Mouse (Mus musculus): ENCODE data around the gene Elovl5.

Gene Elovl5

GRCm38 (mm10) chr9:77917074-77917621 lies at the start of gene Elovl5:
Gene Elovl5, plus strand, starts transcription at chr9:77917364.
- DNase-seq, result peak; percentile 97 to 98

DNA sequence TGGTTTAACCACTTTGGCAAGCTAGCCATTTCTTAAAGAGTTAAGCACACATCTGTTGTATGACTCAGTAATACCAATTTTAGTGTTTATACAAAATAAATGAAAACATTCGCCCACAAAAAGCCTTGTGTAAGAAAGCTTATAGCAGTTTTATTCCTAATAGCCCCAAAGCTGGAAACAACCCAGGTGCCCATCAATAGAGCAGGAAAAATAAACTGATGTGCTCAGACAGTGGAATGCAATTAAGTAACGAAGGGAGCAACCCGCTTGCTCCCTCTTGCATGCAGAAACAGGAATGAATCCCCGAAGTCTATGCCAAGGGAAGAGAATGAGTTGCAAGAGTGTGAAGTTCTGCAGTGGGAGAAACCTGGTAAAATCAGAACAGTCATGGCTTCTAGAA lies 25.7 kb upstream of the Elovl5 start:
- no peak for DNase-seq

DNA sequence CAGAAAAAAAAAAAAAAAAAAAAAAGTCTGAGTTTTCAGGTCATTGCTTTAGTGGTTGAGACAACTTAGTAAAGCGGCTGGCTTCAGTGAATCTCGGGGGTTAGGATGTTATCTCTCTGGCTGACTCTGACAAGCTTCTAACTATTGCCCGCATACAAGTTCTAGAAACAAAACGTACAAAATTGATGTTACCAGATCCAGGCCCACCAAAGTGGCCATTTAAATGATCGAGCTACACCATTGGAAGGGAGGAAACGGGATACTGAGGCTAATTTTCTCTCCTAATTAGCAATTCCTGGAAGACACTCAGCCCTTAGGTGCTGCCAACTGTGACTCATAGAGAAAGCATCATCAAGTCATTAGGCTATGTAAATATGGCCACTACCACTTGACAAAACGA lies 18.6 kb upstream of the Elovl5 start:
- no peak for DNase-seq

DNA sequence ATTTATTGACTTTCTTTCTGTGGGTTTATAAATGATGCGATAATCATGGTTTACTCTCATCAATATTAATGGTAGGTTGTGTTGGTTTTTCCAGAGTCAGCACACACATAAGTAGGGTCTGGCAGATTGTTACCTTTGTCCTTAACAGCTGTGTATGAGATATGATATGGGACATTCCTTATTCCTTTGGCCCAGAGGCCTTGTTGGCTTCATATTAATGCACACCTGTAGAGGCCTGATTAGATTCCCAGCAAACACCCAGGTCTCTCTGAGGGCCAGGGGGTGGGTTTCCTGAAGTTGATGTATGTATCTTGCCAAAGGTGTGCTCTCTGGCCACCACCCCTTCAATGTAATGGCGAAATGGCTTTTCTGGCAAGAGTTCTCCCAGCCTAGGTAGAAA lies 13.0 kb upstream of the Elovl5 start:
- no peak for DNase-seq

- DNase-seq, result no peak
These were observed 7.4 kb upstream of the Elovl5 start for GRCm38 (mm10) chr9:77909572-77910269.

- DNase-seq, result peak; percentile 95
These were observed 6.6 kb upstream of the Elovl5 start for GRCm38 (mm10) chr9:77910270-77911240.

DNA sequence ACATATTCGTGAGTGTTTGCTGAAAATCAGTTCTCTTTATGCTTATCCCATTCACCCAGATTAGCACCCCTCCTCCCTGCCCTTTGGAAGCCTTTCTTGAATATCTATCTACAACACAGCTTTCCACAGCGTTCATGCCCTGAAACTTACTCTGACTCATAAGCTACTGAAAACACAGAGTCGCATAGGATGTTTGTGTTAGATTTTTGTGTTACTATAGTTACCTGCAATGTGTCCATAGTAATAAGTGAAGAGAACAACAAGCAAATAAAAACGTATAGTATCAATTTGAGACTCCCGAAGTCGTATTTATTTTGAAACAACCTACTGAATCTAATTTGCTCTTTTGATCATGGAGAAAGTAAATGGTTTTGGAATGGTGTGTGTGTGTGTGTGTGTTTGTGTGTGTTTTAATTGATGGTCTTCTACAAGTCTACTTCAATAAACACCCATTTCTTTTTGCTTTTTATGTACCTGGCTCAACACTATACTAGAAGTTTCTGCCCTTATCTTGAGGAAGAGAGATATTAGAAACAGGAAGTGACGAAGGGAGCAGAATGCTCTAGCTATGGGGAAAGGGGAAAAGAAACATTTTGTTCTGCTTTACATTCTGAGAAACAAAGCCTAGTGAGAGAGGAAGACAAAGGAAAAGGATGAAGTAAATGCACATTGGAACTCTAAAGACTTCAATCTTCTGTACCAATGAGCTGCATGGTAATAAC lies 5.5 kb upstream of the Elovl5 start:
- no peak for DNase-seq

DNA sequence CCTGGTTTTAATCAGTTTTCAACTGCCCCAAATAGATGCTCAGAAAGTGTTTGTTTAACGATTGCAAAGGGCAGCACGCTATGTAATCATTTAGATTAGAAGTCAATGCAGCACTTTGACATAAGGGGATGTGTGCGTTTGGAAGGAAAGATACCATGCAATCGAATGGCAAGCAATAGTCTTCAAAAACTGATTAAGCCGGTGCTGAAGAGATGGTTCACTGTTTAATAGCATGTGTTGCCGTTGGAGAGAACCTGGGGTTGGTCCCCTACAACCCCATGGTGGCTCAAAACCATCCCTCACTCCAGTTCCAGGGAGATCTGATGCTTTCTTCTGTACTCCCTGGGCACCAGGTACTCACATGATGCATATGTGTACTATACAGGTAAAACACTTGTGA lies 4.9 kb upstream of the Elovl5 start:
- no peak for DNase-seq

DNA sequence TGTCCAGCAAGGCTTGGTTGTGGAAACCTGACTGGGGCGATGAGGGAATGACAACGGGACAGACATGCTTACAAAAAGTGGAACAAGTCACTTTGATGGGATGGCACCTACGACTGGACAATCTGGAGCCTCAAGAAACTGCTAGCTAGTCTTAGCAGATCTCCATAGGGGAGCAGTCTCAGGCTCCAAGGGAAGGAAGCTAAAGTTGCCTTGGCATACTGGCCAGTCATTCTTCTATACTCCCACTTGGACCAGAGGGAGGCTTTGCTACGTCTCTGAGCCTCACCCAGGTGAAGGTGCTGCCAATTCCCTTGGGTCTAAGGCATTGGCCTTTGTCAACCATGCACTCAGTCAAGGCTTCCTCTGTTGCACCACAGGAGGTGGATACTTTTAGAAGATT lies 2.5 kb upstream of the Elovl5 start:
- DNase-seq, result no peak

GRCm38 (mm10) chr9:77915791-77916190 lies 1.4 kb upstream of the Elovl5 start:
- DNase-seq, result no peak

- DNase-seq, result no peak
These were observed 513 bp downstream of the Elovl5 start for GRCm38 (mm10) chr9:77917622-77918131.

GRCm38 (mm10) chr9:77918211-77918610 lies 1.0 kb downstream of the Elovl5 start:
- no peak for DNase-seq

GRCm38 (mm10) chr9:77918961-77919670 lies 2.0 kb downstream of the Elovl5 start:
- no peak for DNase-seq

DNA sequence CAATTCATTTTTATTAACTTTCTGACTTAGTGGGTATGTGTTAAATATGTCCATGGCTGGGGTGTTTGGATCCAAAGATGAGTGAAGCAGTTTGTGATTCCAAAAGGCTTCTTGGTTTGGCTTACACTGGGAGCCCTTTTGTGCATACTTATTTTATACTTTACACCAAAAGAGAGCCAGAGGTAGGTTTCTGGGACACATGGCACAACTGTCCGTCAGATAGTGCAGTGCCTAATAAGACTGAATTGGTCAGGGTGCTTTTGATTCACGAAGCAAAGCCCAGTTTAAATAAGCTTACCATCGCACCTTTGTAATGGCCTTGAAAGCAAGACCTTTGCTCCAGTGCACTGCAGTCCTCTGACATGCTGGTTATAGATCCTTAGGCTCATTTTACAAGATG lies 3.3 kb downstream of the Elovl5 start:
- DNase-seq, result no peak

DNA sequence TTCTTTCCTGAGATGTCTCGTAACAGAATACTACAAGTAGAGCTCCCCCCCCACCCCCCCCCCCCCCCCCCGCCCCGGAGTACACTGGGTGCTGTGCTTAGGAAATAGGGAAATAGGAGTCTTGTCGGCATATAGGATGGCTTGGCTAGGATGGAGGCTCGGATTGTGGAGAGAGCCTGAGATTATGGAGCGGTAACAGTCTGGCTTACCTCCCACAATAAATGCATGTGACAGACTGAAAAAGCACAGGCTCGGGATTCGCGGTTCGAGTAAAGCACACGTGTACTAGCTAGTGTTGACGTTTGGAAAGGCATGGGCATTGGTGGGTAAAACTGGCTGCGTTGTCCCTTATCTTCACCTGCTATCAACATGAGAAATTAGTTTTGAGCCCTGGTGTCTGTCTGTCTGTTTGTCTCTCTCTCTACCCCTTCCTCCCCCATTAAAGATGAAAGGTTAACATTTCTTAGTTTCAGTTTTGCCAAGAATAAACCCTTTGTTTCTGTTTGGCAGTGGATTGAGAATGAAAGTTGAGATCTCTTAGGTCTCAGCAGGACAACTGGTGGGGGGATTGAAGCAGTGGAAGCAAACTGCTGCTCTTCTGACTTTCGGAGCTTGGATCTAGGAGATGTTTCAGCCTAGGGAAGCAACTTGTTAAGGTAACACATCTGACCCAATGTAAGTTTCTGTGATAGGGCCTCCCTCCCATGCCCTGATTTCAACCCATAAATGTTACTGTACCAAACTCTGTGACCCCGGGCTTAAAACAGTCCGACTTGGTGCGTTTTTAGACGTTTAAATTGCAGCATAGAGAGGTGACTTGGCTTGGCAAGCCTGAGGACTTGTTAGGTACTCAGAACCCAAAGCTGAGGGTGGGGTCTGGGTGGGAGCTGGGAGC lies 4.4 kb downstream of the Elovl5 start:
- DNase-seq, result no peak

DNA sequence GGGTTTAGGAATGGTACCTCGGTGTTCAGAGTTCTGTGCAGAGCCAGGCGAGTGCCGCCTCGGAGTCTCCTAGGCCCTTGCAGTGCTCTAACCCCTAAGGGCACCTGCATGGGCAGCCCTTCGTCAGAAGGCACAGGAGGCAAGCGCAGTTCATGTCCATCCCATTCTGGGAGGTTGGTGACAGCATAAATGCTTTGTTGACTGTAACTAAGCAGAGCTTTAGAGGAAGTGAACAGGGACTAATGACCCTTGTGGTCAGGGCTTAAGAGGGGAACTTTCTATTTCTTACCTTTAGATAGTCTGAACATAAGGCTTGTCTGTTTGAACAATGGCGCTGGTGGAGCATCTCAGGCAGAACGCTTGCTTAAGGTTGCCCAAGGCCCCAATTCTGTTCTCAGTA lies 6.6 kb downstream of the Elovl5 start:
- no peak for DNase-seq

DNA sequence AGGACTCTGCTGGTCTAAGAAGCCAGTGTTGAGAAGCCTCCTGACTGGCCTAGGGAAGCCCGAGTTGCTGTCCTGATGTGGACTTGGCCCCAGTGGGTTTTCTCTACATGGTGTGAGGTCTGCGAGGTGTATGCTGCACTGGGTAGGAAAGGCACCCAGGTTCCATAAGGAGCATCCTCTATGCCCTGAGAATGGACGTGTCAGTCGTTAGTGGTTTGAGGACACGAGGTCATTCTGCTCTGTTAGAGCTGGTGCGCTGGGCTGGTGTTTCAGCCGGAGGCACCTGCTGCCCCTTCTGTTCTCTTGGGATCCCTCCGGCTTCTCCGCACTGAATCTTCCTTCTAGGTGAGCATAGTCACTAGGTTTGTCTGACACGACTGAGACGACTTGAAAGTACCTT lies 7.0 kb downstream of the Elovl5 start:
- no peak for DNase-seq

- DNase-seq, result no peak
These were observed 9.0 kb downstream of the Elovl5 start for GRCm38 (mm10) chr9:77926151-77926550.

- no peak for DNase-seq
These were observed 9.7 kb downstream of the Elovl5 start for GRCm38 (mm10) chr9:77926911-77927310.

DNA sequence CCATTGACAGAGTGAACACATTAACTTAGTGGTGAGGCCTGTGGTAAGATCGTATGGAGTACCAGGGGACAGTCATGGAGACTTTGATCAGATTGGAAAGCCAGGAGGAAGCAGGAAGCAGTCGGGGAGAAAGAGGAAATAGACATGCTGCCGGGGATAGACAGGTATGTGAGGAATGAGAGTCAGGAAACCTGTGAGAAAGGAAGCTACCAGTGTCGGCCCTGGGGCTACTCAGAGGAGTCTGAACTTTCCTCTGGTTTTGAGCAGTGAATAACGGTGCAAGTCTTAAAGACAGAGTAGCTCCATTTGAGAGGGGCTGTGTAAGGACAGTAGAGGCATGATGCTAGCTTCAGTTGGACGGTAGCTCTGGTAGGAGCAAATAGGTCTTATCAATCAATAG lies 10.3 kb downstream of the Elovl5 start:
- no peak for DNase-seq

DNA sequence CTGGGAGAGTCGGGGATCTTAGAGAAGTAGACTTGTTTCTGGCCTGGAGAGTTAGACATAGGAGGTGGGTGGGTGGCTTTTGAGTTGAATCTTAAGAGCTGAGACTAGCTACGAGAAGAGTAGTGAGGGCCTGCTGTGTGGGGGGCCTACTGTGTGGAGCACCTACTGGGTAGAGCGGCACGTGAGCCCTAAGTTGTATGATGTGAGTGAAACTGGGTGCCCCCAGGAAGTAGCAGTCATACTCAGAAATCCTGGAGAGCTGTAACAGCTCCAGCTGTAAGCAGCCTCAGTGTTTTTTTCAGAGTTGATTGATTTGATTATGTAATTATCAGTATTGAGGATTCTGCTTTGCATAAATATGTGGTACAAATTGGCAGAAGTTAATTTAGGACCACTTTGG lies 11.6 kb downstream of the Elovl5 start:
- no peak for DNase-seq
